In the genomic region with DNA sequence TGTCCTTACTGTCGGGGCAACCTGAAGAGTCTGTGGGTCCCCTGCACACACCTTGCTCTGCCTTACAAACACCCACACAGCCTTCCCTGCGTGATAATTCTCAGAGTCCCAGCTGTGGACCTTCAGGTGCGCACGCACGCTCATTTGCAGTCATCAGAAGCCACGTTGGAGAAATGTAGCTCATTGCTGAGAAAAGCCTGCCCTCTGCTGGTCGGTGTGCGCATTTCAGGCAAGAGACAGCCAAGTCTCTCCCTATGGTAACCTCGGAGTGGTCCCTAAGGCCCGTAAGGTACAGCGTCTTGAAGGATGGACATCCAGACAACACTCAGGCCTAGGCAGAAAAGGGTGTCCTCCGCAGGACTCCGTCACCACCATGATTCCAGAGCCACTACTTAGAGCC, we compare ENCODE assay signal across 9 mouse cellular contexts. TPM values are rescaled to one million over a fixed set of nuclear protein-coding genes. Genes with fewer than 3 reads are reported as not detected.
DNase-seq lines count a peak whose midpoint lies in the region.
"Had no signal": no experiment of that assay in that cellular context is flagged by ENCODE, and none has a peak within 500 bp of the region (broad histone marks: within the 10 kb centered on the region; RNA-seq: fewer than 3 reads in every experiment).

No protein-coding gene starts in this region.

- H3K27ac ChIP-seq in embryonic facial prominence, embryonic 10.5 days (replicated peaks): no peak overlapping the region
- no peak overlapping the region for H3K27ac ChIP-seq in midbrain, embryonic 10.5 days (replicated peaks)

- no peaks in the 10 kb centered on the region for H3K4me1 ChIP-seq in embryonic facial prominence, embryonic 10.5 days
- H3K4me1 ChIP-seq in midbrain, embryonic 10.5 days: no peaks in the 10 kb centered on the region

- no peak overlapping the region for H3K4me3 ChIP-seq in embryonic facial prominence, embryonic 10.5 days
- no peak overlapping the region for H3K4me3 ChIP-seq in midbrain, embryonic 10.5 days

- 24% methylated on average over 13 of the region's 13 CpGs for WGBS in embryonic facial prominence, embryonic 10.5 days
- 28% methylated on average over 13 of the region's 13 CpGs for whole genome bisulfite sequencing in midbrain, embryonic 10.5 days

- no peaks in the 10 kb centered on the region for H3K9me3 ChIP-seq in embryonic facial prominence, embryonic 10.5 days
- H3K9me3 ChIP-seq in midbrain, embryonic 10.5 days (replicated peaks): no peaks in the 10 kb centered on the region

- peak; percentile 27 for DNase-seq in gastrocnemius, adult 18-20 months (ENCODE audit: low spot score)
- no peak for DNase-seq in gastrocnemius, postnatal 25 days
- peak; percentile 26 to 30 for DNase-seq in adrenal gland, postnatal 4 days (ENCODE audit: low spot score in 2 of 2)
- DNase-seq in embryonic facial prominence, embryonic 10.5 days (ENCODE audit: low spot score): peak; percentile 79
- DNase-seq in heart, postnatal 4 days: peak; percentile 76
- peak; percentile 59 for DNase-seq in left cerebral cortex, adult 11 months (ENCODE audit: low spot score)
- DNase-seq in midbrain, embryonic 10.5 days (ENCODE audit: low spot score): peak; percentile 79
- DNase-seq in spleen, postnatal 10 days (ENCODE audit: low spot score in 2 of 2): peak; percentile 31 to 68

- no peaks in the 10 kb centered on the region for H3K36me3 ChIP-seq in embryonic facial prominence, embryonic 10.5 days (replicated peaks)
- no peaks in the 10 kb centered on the region for H3K36me3 ChIP-seq in midbrain, embryonic 10.5 days

- peaks cover 10% of the 10 kb centered on the region; the same call in 1 of the 2 replicates for H3K27me3 ChIP-seq in embryonic facial prominence, embryonic 10.5 days (replicated peaks; ENCODE audit: low read depth, poor library complexity, severe bottlenecking)
- peaks cover 8% of the 10 kb centered on the region for H3K27me3 ChIP-seq in midbrain, embryonic 10.5 days (ENCODE audit: low read depth, poor library complexity, severe bottlenecking)

RNA-seq across cellular contexts. Expression of a gene that starts 50.9 kb away (rescaled TPM):
- total RNA-seq in gastrocnemius, adult 18-20 months (2021): not detected
- total RNA-seq in gastrocnemius, postnatal 25 days (2021): not detected
- total RNA-seq in adrenal gland, postnatal 4 days (2021): not detected
- polyA plus RNA-seq in embryonic facial prominence, embryonic 10.5 days (2016; fragmentation: Nextera tagmentation; extraction: Ambion mirVana): not detected in 2 replicates
- not detected for total RNA-seq in heart, postnatal 4 days (2021)
- polyA plus RNA-seq in midbrain, embryonic 10.5 days (2016; fragmentation: Nextera tagmentation; extraction: Ambion mirVana): not detected in 2 replicates
- polyA plus RNA-seq: lung, embryonic 16.5 days had no signal
